Mouse (Mus musculus) adrenal gland (tissue): Measurements from ENCODE around the gene Zc3h15.

Experiments
- intact Hi-C: fragments of 180-260 bp; cut with DNase I; formaldehyde crosslinking; loops from one replicate; pipeline ENCODE4 v1.15.1; 2025

Gene Zc3h15

DNA sequence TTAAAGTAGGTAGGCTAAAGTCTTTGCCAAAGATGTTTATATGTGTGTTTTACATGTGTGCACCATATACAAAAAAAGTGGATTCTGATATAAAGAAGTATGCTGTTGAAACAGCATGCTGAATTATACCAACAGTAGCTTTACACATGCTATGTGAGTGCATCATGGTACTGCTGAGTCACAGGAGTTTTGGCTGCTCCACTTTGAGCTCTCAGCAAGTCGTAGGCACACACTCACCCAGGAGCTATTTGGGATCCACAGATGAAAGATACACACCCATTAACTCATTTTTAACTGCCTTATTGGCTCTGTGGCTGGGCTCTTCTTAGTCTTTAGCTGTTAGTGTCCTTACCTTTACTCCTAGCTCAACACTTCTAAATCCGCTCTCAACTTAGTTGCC lies 27.6 kb downstream of the Zc3h15 start:
- intact Hi-C loops: no loop called here

- intact Hi-C loops: no loop called here
Measured at GRCm38 (mm10) chr2:83673067-83673466, 28.8 kb downstream of the Zc3h15 start.

DNA sequence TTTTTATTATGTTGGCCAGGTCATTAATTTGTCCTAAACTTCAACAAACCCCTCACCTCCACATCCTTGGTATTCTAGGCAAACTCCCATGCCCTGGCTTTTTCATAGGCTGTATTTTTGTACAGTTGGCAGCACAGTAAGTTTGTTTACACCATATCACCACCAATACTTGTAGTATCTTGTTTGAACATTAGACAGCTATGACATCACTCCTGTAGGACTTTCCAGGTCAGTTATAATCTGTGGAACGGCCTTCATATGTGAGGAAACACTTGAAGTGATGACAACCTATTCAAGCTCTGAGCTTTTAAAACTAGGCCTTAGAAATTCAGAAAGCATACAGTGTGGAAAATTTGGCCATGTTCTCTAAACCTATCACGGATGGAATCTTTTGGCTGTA lies 29.6 kb downstream of the Zc3h15 start:
- intact Hi-C loops: no loop called here

DNA sequence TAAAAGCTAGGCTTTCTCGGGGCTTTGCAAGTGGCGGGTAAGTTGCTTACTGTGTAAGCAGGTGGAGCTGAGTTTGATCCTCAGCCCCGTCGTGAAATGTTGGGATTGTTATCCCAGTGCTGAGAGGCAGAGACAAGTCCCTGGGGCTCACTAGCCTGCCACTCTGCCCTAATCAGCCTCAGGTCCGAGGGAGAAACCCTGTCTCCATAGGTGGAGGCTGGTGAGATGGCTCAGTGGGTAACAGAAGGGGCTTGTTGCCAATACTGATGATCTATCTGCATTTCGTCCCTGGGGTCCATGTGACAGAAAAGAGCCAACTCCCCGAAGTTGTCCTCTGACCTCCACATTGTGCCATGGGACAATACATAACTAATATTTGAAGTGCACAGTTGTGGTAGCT lies 30.2 kb downstream of the Zc3h15 start:
- intact Hi-C loops: no loop called here

DNA sequence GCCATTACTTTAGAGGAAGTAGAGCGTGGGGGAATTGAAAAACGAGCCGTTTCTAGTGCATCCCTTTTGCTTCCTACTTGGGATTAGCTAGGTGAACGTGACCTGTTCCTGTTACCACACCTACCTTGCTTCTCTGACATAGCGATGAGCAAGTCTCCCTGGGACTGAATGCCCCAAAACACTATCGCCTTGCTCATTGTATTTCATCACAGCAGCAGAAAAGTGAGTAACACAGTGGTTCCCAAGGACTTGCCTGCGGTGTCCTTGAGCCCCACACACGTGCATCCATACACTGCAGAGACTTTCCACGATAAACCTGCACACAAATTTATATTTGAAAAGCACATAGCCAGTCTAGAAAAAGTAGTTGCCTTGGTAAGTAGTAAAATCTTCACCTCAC lies 30.7 kb downstream of the Zc3h15 start:
- intact Hi-C loops: no loop called here

GRCm38 (mm10) chr2:83675681-83676080 lies 31.4 kb downstream of the Zc3h15 start:
- intact Hi-C loops: no loop called here

GRCm38 (mm10) chr2:83676226-83676870 lies 32.1 kb downstream of the Zc3h15 start:
- intact Hi-C loops: no loop called here

- intact Hi-C loops: no loop called here
Measured at GRCm38 (mm10) chr2:83681332-83681731, 37.1 kb downstream of the Zc3h15 start.

DNA sequence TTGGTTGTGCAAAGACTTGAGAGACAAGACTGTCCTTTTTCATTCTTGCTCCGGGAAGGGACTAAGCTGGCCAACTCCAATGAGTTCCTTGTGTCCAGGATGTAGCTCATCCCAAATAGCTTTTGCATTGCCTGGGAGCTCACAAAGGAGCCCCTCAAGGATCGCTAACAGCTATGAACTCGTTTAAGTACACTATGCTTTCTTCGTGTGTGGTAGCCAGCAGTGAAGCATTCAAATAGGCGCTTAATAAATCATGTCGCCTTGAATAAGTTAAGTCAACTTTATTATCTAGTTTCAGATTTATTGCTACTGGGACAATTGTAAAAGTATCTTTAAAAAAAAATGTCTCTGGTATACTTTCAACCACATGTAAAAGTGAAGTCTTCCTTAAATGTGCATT lies 37.5 kb downstream of the Zc3h15 start:
- intact Hi-C loops: no loop called here

DNA sequence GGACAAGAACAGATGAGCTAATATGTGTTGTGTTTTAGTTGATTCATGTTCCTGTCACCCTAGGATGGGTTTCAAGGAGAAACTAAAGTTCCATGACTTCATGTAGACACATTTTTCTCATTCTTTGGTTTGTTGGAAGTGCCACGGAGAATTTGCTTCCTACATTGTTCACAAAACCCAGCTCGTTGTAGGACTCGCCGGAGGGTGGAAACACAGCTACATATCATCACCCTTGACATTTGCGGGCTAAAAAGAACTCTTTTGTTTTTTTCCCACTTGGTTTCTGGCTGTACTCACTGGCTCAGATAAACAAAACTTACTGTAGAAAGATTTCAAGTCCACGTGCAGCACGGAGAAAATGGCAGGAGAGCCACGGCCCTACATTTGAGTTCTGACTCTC lies 38.0 kb downstream of the Zc3h15 start:
- intact Hi-C loops: no loop called here

- intact Hi-C loops: no loop called here
Measured at GRCm38 (mm10) chr2:83683731-83684519, 39.7 kb downstream of the Zc3h15 start.

DNA sequence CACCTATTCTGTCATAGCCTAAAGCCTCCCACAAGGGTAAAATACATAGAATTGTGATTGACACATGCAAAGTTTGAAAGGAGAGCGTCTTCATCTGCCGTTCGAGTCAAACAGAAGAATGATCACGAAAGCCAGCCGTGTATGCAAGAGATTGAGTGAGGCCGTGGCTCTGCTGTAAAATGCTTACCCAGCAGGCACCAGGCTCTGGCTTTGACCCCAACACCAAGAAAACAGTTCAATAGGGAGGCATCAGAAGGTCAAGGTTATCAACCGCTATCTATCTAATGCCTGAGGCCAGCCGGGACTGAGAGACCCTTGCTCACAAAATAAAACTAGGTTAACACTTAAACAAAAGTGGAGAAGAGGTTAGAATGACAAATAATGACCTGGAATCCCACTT lies 40.5 kb downstream of the Zc3h15 start:
- intact Hi-C loops: no loop called here

DNA sequence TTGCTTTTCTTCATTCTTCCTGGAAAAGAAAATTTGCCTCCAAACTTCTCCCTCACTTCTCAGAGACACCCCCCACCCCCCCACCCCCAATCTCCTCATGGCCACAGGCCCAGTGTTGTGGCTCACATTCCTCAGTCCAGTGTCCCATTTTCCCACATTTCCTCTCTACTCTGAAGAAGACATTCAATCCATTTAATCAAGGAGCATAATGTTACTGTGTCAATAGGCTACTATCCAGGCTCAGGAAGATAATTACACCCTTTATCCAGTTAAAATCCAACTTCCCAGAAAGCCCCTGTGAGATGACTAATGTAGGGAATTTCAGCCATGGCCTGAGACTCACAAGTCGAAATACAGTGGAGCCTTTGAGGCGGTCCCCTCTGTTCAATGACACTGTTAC lies 46.1 kb downstream of the Zc3h15 start:
- intact Hi-C loops: no loop called here

GRCm38 (mm10) chr2:83692651-83693545 lies 48.7 kb downstream of the Zc3h15 start:
- intact Hi-C loops: no loop called here

GRCm38 (mm10) chr2:83694061-83694460 lies 49.8 kb downstream of the Zc3h15 start:
- intact Hi-C loops: no loop called here

- intact Hi-C loops: no loop called here
Measured at GRCm38 (mm10) chr2:83695345-83696247, 51.4 kb downstream of the Zc3h15 start.

DNA sequence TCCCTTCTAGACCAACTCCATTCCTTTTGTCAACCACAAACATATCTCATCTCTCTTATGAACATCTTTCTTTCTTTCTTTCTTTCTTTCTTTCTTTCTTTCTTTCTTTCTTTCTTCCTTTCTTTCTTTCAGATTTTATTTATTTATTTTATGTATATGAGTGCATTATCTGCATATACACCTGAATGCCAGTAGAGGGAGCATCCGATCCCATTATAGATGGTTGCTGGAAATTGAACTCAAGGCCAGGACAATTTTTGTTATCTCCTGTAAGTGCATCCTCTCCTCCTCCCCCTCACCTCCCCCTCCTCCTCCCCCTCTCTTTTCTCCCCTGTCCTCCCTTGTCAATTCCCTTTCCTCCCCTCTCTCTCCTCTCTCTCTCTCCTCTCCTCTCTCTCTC lies 54.2 kb downstream of the Zc3h15 start:
- intact Hi-C loops: no loop called here

DNA sequence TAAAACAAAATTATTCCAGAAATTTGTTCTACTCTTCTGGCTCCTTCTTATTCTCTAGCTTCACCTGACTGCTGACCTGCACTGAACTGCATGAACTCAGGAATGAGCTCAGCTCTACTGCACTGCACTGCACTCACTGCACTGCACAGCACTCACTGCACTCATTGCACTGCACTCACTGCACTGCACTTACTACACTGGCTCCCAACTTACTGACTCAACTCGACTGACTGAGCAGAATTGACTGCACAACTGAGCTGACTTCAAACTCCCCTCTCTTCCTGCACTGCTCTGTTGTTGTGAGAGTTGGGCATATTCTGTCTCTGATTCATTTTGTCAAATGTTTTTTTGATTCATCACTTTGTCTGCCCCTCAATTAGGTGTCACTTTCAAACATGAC lies 55.1 kb downstream of the Zc3h15 start:
- intact Hi-C loops: no loop called here

DNA sequence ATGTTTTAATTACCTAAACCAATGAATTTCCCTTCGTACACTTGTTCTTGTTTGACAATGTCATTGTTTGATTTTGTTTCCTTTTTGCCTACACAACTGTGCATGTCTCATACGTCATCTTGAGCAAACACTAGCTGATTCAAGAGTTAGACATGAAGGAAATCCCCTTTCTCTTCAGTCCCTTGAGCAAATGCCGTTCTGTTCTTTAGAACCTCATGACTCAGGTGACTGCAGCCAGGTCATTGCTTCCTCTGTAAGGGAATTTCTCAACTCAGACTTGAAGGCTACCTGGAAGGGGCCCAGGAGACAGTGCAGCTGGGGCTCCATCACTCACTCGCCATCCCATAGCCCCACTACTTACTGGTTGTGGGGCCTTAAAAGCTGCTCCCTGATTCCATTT lies 56.4 kb downstream of the Zc3h15 start:
- intact Hi-C loops: no loop called here

GRCm38 (mm10) chr2:83702411-83702810 lies 58.2 kb downstream of the Zc3h15 start:
- intact Hi-C loops: no loop called here

- intact Hi-C loops: no loop called here
Measured at GRCm38 (mm10) chr2:83705580-83706158, 61.4 kb downstream of the Zc3h15 start.
